Mouse (Mus musculus) brown adipose tissue, adult 24 weeks (tissue): ENCODE results near the gene Tmem248. TPM values are rescaled to one million over a fixed set of nuclear protein-coding genes. Genes with fewer than 3 reads are reported as not detected.
"Not testable (repeated sequence)": the region's sequence is repeated elsewhere in the genome, so short reads cannot be mapped to it uniquely, and the experiment has no call there.

Experiments
- H3K27ac ChIP-seq: fragments of 200-500 bp; replicated peaks from 2 replicates; pipeline ENCODE4 v1.5.1; 2012; ENCODE audit warnings: low read depth, mild to moderate bottlenecking, low read length
- H3K4me1 ChIP-seq: fragments of 200-500 bp; 2 replicates; pipeline ENCODE4 v1.6.1; 2012; ENCODE audit warnings: low read length, mixed read lengths; ENCODE audit not compliant: control insufficient read depth, insufficient read depth, insufficient read length
- H3K4me3 ChIP-seq: fragments of 200-500 bp; 2 replicates; pipeline ENCODE4 v1.5.1; 2012; ENCODE audit warnings: low read depth, mild to moderate bottlenecking, low read length, moderate library complexity; ENCODE audit not compliant: insufficient read depth
- polyA plus RNA-seq: library from polyadenylated mRNA; stranded (reverse); fragments of >200 nt; gene quantifications from 2 replicates; pipeline ENCODE4 v1.2.4, GENCODE M21; 2012; ENCODE audit not compliant: missing spikeins, insufficient read depth, insufficient read length

The Tmem248 gene
- polyA plus RNA-seq, 1 experiment = 22.1 TPM

DNA sequence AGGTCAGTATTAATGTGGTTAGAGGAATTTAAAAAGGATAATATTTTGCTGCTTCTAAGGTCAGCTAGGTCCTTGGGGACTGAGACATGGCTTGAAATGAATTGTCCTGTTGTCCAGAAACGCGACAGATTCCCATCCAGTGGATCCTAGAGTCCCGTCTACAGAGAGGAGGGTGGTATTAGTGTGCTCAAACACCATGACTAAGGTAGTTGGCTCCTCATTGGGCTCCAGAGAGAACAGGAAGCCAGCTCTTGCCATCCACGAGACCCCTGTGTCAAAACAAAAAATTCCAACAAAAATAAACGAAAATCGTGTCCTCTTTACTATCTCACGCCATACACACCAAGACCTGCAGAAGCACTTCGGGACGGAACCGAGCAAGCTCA is 4.9 kb downstream of the Tmem248 start:
- peaks cover 14% of the 10 kb centered on the region for H3K4me1 ChIP-seq
- H3K27ac ChIP-seq = peak overlapping the region; percentile 92
- peak overlapping the region; percentile 94 for H3K4me3 ChIP-seq

- Histone ChIP-seq H3K4me1 (peaks cover 14% of the 10 kb centered on the region), H3K27ac (peak overlapping the region; percentile 92)
Observed at GRCm38 (mm10) chr5:130222146-130223004, 5.5 kb downstream of the Tmem248 start.

GRCm38 (mm10) chr5:130226790-130227189 is 9.9 kb downstream of the Tmem248 start:
- Histone ChIP-seq H3K4me3 (no peak overlapping the region), H3K4me1 (peaks cover 14% of the 10 kb centered on the region), H3K27ac (no peak overlapping the region)

More at GRCm38 (mm10) chr5:130222146-130223004, 5.5 kb downstream of the Tmem248 start:
- H3K4me3 ChIP-seq = peak overlapping the region; percentile 94

- Histone ChIP-seq H3K4me1 (peaks cover 13% of the 10 kb centered on the region), H3K27ac (no peak overlapping the region), H3K4me3 (no peak overlapping the region)
Observed at GRCm38 (mm10) chr5:130228120-130228519, 11.2 kb downstream of the Tmem248 start.

DNA sequence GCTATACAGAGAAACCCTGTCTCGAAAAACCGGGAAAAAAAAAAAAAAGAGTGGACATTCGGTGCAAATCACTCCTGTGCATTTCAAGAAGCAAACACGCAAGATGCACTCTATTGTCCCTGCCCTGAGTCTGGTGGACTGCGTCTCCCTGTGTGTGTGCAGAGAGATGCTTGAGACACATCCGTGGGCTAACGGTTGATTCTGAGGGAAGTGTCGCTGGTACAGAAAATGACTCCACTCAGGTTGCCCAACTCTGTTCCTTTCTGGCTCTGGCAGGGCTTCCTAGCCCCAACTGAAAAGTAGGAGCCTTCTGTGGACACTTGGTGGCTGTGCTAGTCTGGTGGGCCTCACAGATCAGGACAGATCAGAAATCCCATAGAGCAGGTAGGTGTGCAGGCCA is 19.4 kb downstream of the Tmem248 start:
- Histone ChIP-seq H3K4me1 (no peaks in the 10 kb centered on the region), H3K4me3 (no peak overlapping the region), H3K27ac (no peak overlapping the region)

- Histone ChIP-seq H3K4me3 (no peak overlapping the region), H3K27ac (no peak overlapping the region), H3K4me1 (no peaks in the 10 kb centered on the region)
Observed at GRCm38 (mm10) chr5:130239236-130239635, 22.4 kb downstream of the Tmem248 start.

DNA sequence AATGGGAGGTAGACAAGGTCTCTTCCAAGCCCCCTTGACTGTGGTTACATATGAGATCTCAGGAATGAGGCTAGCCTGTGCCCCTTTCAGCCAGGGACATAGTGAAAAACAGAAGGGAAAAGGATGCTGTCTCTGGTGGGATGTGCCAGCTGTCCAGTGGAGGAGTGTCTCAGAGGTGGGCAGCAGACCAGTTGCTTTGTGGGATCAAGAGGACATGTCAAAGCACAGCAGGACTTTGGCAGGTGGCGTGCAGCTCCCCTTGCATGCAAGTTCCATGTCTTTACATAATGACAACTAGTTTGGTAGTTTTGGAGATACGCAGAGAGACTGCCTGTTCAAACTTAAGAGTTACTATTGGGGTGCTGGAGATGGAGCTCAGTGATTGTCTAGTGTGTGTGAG is 23.0 kb downstream of the Tmem248 start:
- Histone ChIP-seq H3K4me3 (no peak overlapping the region), H3K4me1 (no peaks in the 10 kb centered on the region), H3K27ac (no peak overlapping the region)

DNA sequence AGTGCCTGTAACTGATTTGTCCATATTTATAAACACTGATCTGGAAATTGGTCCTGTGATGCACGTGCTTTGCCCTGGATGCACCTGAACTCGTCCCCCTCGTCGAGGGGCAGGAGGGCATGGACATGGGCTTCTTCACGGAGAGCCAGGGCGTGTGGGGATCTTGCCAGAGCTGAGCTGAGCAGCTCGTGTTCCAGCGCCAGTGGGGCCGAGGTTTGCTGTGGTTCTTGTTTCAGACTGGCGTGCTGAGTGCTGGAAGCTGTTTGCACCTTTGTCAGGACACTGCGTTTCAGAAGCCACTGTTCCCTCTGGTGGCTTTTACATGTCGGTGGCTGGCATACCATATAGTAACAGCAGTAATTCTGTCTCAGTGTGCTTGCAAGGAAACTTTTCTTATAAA is 24.5 kb downstream of the Tmem248 start:
- Histone ChIP-seq H3K4me1 (no peaks in the 10 kb centered on the region), H3K4me3 (no peak overlapping the region), H3K27ac (no peak overlapping the region)

DNA sequence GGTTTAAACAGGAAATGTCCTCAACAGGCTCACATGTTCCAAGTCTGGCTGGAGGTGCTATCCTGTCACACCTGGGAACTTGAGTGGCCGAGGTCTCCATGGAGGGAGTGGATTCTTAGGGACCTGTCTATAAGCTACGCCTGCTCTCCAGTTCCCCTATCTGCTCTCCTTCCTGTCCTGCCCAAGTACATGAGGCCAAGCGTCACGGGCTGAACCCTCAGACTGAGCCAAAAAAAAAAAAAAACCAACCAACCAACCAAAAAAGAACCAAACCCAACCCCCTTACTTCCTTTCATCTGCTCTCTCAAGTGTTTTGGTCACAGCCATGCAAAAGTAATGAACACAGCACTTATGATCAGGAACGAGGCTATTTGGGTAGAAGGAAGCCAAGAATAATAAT is 30.9 kb downstream of the Tmem248 start:
- Histone ChIP-seq H3K27ac (peak overlapping the region; percentile 17; the same call in 1 of the 2 replicates), H3K4me1 (no peaks in the 10 kb centered on the region), H3K4me3 (no peak overlapping the region)

DNA sequence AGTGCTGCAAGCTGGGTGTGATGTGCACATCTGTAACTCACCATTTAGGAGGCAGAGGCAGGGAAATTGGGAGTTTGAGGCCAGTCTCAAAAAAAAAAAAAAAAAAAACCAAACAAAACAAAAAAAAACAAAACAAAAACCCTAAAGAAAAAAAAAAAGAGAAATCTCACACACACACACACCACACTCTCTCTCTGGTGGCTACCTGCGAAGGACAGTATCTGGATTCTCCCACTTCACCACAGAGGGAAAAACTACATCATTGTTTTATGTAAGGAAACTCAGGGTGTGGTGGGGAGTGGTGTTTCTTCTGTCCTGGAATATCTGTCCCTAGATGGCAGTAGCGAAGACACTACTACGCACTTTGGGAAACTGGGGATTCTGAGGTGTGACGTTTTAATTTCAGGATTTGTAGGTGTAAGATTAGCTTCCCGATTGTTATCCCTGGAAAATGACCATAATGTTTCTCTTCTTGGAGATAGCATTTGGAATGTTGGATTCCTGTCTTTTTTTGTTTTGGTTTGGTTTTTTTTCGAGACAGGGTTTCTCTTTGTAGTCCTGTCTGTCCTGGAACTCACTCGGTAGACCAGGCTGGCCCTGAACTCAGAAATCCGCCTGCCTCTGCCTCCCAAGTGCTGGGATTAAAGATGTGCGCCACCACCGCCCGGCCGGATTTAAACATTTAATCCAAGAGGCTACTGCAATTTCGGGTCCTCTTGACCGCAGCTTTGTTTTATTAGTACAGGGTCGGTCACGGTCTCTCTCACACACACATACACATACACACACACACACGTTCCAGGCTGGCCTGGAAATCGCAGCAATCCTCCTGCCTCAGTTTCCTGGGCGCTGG is 37.5 kb downstream of the Tmem248 start:
- peak overlapping the region; percentile 92 for H3K27ac ChIP-seq
- peak overlapping the region; percentile 88 for H3K4me3 ChIP-seq
- H3K4me1 ChIP-seq = 0 out of 2 replicates have a peak, but pooled peaks cover 4% of the 10 kb centered on the region

GRCm38 (mm10) chr5:130255017-130255720 is 38.3 kb downstream of the Tmem248 start, which contains the start of the genes Sbds and Tyw1:
Gene Sbds, minus strand, starts transcription at chr5:130255530.
Gene Tyw1, plus strand, starts transcription at chr5:130255619.
- H3K4me1 ChIP-seq = 0 out of 2 replicates have a peak, but pooled peaks cover 4% of the 10 kb centered on the region
- H3K27ac ChIP-seq = peak within 1 kb of the TSS; percentile 92
- peak within 1 kb of the TSS; percentile 88 for H3K4me3 ChIP-seq

- H3K4me1 ChIP-seq, H3K27ac ChIP-seq: not testable (repeated sequence)
- peak overlapping the region; percentile 43; the same call in 1 of the 2 replicates for H3K4me3 ChIP-seq
Observed at GRCm38 (mm10) chr5:130255799-130256525, 39.1 kb downstream of the Tmem248 start.

- Histone ChIP-seq H3K4me1 (0 out of 2 replicates have a peak, but pooled peaks cover 4% of the 10 kb centered on the region), H3K4me3 (peak overlapping the region; percentile 93), H3K27ac (0 out of 2 replicates have a peak overlapping the region, but pooled peaks have one; percentile 40)
Observed at GRCm38 (mm10) chr5:130256678-130257271, 39.9 kb downstream of the Tmem248 start.

GRCm38 (mm10) chr5:130257303-130257702 is 40.4 kb downstream of the Tmem248 start:
- Histone ChIP-seq H3K27ac (no peak overlapping the region), H3K4me3 (peak overlapping the region; percentile 93), H3K4me1 (0 out of 2 replicates have a peak, but pooled peaks cover 4% of the 10 kb centered on the region)
